Mouse (Mus musculus) midbrain, postnatal 0 days (tissue): ENCODE measurements around the gene Myo3b. TPM values are rescaled to one million over a fixed set of nuclear protein-coding genes. Genes with fewer than 3 reads are reported as not detected.

Experiments used
- ATAC-seq: fragments of 200-750 bp; cut with Nextera tagmentation; 2 replicates; pipeline ENCODE4 v1.8.0; 2017; ENCODE audit warnings: moderate number of reproducible peaks, mild to moderate bottlenecking, moderate TSS enrichment, moderate library complexity; ENCODE audit not compliant: low FRiP score
- DNase-seq: peaks from one replicate; pipeline ENCODE4 v3.0.0-alpha.2; 2015; ENCODE audit warnings: low spot score
- H3K27ac ChIP-seq: fragments of 300-500 bp; sonication (generic); 2 replicates; pipeline ENCODE4 v1.5.1; 2014; ENCODE audit warnings: low read depth, mild to moderate bottlenecking, low read length, mixed read lengths
- H3K27me3 ChIP-seq: fragments of 300-500 bp; sonication (generic); 2 replicates; pipeline ENCODE4 v1.6.1; 2014; ENCODE audit warnings: low read length, control low read depth, mixed read lengths; ENCODE audit not compliant: insufficient read depth
- H3K36me3 ChIP-seq: fragments of 300-500 bp; sonication (generic); 2 replicates; pipeline ENCODE4 v1.6.1; 2014; ENCODE audit warnings: low read length, control low read depth, mixed read lengths; ENCODE audit not compliant: insufficient read depth
- H3K4me1 ChIP-seq: fragments of 300-500 bp; sonication (generic); 2 replicates; pipeline ENCODE4 v1.6.1; 2014; ENCODE audit warnings: mild to moderate bottlenecking, control low read depth, antibody characterized with exemption, low read length, mixed read lengths; ENCODE audit not compliant: insufficient read depth
- H3K4me2 ChIP-seq: fragments of 300-500 bp; sonication (generic); 2 replicates; pipeline ENCODE4 v1.6.1; 2014; ENCODE audit warnings: low read depth, mild to moderate bottlenecking, low read length, mixed read lengths; ENCODE audit not compliant: poor library complexity, severe bottlenecking
- H3K4me3 ChIP-seq: fragments of 300-500 bp; sonication (generic); 2 replicates; pipeline ENCODE4 v1.5.1; 2014; ENCODE audit warnings: low read depth, mild to moderate bottlenecking, low read length, moderate library complexity
- H3K9ac ChIP-seq: fragments of 300-500 bp; sonication (generic); replicated peaks from 2 replicates; pipeline ENCODE4 v1.6.1; 2014; ENCODE audit warnings: mild to moderate bottlenecking, low read length, moderate library complexity, mixed read lengths; ENCODE audit not compliant: poor library complexity, severe bottlenecking
- H3K9me3 ChIP-seq: fragments of 300-500 bp; sonication (generic); 2 replicates; pipeline ENCODE4 v1.6.1; 2016; ENCODE audit warnings: low read length, control low read depth
- CTCF ChIP-seq: IDR thresholded peaks from 2 replicates; pipeline ENCODE4 v1.5.1; 2016; ENCODE audit warnings: antibody characterized with exemption, mild to moderate bottlenecking
- WGBS: fragments of 180-500 bp; shearing (Covaris S2); extraction: QIAGEN DNeasy Blood & Tissue Kit; methylation state at CpG from one replicate; pipeline ENCODE4 v1.1.7; 2014; 5-methylcytosine and 5-hydroxymethylcytosine counted together
- polyA plus RNA-seq: library from polyadenylated mRNA; unstranded; fragments of >200 nt; fragmentation: Nextera tagmentation; extraction: Ambion mirVana; gene quantifications from 2 replicates; pipeline ENCODE4 v1.2.1, GENCODE M21; 2015
- total RNA-seq: library from RNA; depleted of rRNA; stranded (reverse); fragments of >200 nt; gene quantifications from 2 replicates; pipeline ENCODE4 v1.2.3, GENCODE M21; 2014

The Myo3b gene
- total and polyA plus RNA-seq, 2 experiments from 2014 or later, result 0.14 to 0.44 TPM

- ATAC-seq (no peak), DNase-seq (no peak)
- WGBS, result 89% methylated on average over 2 of the region's 2 CpGs
- Histone ChIP-seq H3K4me3 (no peak overlapping the region), H3K27me3 (no peaks in the 10 kb centered on the region), H3K9me3 (0 out of 2 replicates have a peak, but pooled peaks cover 4% of the 10 kb centered on the region), H3K9ac (no peak overlapping the region), H3K36me3 (no peaks in the 10 kb centered on the region), H3K4me2 (no peak overlapping the region), H3K27ac (no peak overlapping the region), H3K4me1 (no peaks in the 10 kb centered on the region)
- TF ChIP-seq CTCF, result no peak
These were observed 7.5 kb upstream of the Myo3b start for GRCm38 (mm10) chr2:70031472-70031871.

GRCm38 (mm10) chr2:70034895-70035294, 4.0 kb upstream of the Myo3b start:
- 57% methylated on average over 5 of the region's 5 CpGs for WGBS

GRCm38 (mm10) chr2:70035358-70035757, 3.6 kb upstream of the Myo3b start:
- no peak overlapping the region for H3K4me2 ChIP-seq
- DNase-seq (no peak), ATAC-seq (no peak)
- no peak overlapping the region for H3K9ac ChIP-seq
- H3K4me3 ChIP-seq, result no peak overlapping the region
- TF ChIP-seq CTCF, result no peak
- no peak overlapping the region for H3K27ac ChIP-seq
- H3K27me3 ChIP-seq, result no peaks in the 10 kb centered on the region
- H3K4me1 ChIP-seq, result peaks cover 2% of the 10 kb centered on the region; the same call in 1 of the 2 replicates
- H3K36me3 ChIP-seq, result no peaks in the 10 kb centered on the region
- H3K9me3 ChIP-seq, result no peaks in the 10 kb centered on the region
- 50% methylated on average over 1 of the region's 1 CpGs for WGBS

More at GRCm38 (mm10) chr2:70034895-70035294, 4.0 kb upstream of the Myo3b start:
- peaks cover 2% of the 10 kb centered on the region; the same call in 1 of the 2 replicates for H3K4me1 ChIP-seq
- no peak overlapping the region for H3K27ac ChIP-seq
- H3K9me3 ChIP-seq, result no peaks in the 10 kb centered on the region
- H3K9ac ChIP-seq, result no peak overlapping the region
- no peaks in the 10 kb centered on the region for H3K36me3 ChIP-seq
- DNase-seq, result no peak
- ATAC-seq, result no peak
- no peaks in the 10 kb centered on the region for H3K27me3 ChIP-seq
- no peak overlapping the region for H3K4me2 ChIP-seq
- no peak for TF ChIP-seq CTCF
- no peak overlapping the region for H3K4me3 ChIP-seq

GRCm38 (mm10) chr2:70037221-70037620, 1.7 kb upstream of the Myo3b start:
- Histone ChIP-seq H3K27me3 (no peaks in the 10 kb centered on the region), H3K9me3 (no peaks in the 10 kb centered on the region), H3K4me1 (peaks cover 2% of the 10 kb centered on the region; the same call in 1 of the 2 replicates), H3K9ac (no peak overlapping the region), H3K27ac (no peak overlapping the region), H3K4me3 (no peak overlapping the region), H3K4me2 (no peak overlapping the region), H3K36me3 (no peaks in the 10 kb centered on the region)
- WGBS, result 85% methylated on average over 8 of the region's 8 CpGs
- no peak for ATAC-seq
- no peak for DNase-seq
- TF ChIP-seq CTCF, result peak; percentile 38; the same call in 1 of the 2 replicates

DNA sequence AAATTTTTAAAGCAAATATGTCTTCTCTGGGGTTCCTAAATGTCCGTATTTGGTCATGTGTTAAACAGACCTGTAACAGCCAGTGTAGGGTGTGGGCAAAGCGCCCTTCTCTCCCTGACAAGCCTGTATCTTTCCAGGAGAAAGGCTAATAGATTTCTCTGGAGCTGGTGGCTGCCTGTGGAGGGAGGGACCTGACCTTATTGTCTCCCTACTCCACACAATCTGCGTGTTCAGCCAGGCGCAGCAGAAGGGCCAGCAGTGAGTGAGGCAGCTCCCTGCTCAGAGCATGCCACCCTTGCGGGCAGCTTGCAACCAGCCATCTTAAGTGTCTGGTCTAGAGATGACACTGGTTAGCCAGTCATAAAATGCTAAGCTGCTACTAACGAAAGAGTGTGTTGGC, 5.5 kb downstream of the Myo3b start:
- no peak for DNase-seq

GRCm38 (mm10) chr2:70047868-70048267, 8.9 kb downstream of the Myo3b start:
- DNase-seq, result no peak
- WGBS, result 89% methylated on average over 11 of the region's 11 CpGs

More for the DNA sequence above, 5.5 kb downstream of the Myo3b start:
- no peak for ATAC-seq
- no peak for TF ChIP-seq CTCF
- H3K4me1 ChIP-seq, result no peaks in the 10 kb centered on the region
- no peak overlapping the region for H3K27ac ChIP-seq
- WGBS, result 28% methylated on average over 6 of the region's 6 CpGs
- H3K9ac ChIP-seq, result no peak overlapping the region
- H3K4me2 ChIP-seq, result no peak overlapping the region
- no peak overlapping the region for H3K4me3 ChIP-seq
- H3K36me3 ChIP-seq, result no peaks in the 10 kb centered on the region
- no peaks in the 10 kb centered on the region for H3K9me3 ChIP-seq
- no peaks in the 10 kb centered on the region for H3K27me3 ChIP-seq

More at GRCm38 (mm10) chr2:70047868-70048267, 8.9 kb downstream of the Myo3b start:
- Histone ChIP-seq H3K9ac (no peak overlapping the region), H3K4me2 (no peak overlapping the region), H3K4me3 (no peak overlapping the region), H3K36me3 (no peaks in the 10 kb centered on the region), H3K27ac (no peak overlapping the region), H3K4me1 (no peaks in the 10 kb centered on the region), H3K27me3 (no peaks in the 10 kb centered on the region), H3K9me3 (no peaks in the 10 kb centered on the region)
- no peak for ATAC-seq
- no peak for TF ChIP-seq CTCF
